Mouse (Mus musculus): ENCODE data around the gene 4930402H24Rik. TPM values are rescaled to one million over a fixed set of nuclear protein-coding genes. Genes with fewer than 3 reads are reported as not detected.

4930402H24Rik gene
- total and polyA plus RNA-seq, 3 experiments, result 3.4 to 16.7 (median 11.8) TPM

DNA sequence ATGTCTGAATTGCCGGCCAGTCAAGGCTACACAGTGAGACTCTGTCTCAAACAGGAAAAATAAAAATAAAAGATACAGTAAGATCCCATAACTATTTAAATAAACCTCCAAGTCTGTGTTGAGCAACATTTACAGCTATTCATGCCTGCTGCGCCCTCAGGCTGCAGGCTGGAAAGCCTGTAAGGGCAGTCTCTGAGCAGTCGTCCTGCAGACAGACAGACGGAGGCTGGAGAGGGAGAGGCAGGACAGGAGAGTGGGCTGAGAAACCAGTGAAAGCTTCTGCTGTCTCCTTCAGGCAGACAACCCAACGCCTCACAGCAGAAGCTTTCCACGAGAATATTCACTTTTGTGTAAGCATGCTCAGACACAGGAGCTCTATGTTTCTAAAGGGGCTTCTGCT, 92.5 kb downstream of the 4930402H24Rik start:
- no peaks in the 10 kb centered on the region for H3K27me3 ChIP-seq (ENCODE audit: insufficient read depth, low read length)
- no peak for ATAC-seq (ENCODE audit: extremely low read depth, insufficient number of reproducible peaks, low FRiP score, poor library complexity, severe bottlenecking)
- H3K36me3 ChIP-seq (replicated peaks), result peaks cover 18% of the 10 kb centered on the region
- no peak overlapping the region for H3K4me3 ChIP-seq (ENCODE audit: low read depth, low read length)
- DNase-seq (ENCODE audit: low spot score), result no peak
- no peaks in the 10 kb centered on the region for H3K4me1 ChIP-seq (ENCODE audit: insufficient read depth, low read depth, low read length)
- TF ChIP-seq CTCF (IDR thresholded peaks at IDR 0.05; ENCODE audit: low read depth, low read length) (no peak), TAL1 (conservative IDR thresholded peaks at IDR 0.05; ENCODE audit: low read depth, low read length) (no peak), POLR2AphosphoS5 (IDR thresholded peaks at IDR 0.05; ENCODE audit: insufficient replicate concordance, low read depth, low read length) (no peak), GATA1 (IDR thresholded peaks at IDR 0.05; ENCODE audit: borderline replicate concordance, low read length) (no peak), GATA2 (IDR thresholded peaks at IDR 0.05; ENCODE audit: borderline replicate concordance, low read depth, low read length) (no peak)
- H3K9me3 ChIP-seq (replicated peaks), result no peaks in the 10 kb centered on the region

DNA sequence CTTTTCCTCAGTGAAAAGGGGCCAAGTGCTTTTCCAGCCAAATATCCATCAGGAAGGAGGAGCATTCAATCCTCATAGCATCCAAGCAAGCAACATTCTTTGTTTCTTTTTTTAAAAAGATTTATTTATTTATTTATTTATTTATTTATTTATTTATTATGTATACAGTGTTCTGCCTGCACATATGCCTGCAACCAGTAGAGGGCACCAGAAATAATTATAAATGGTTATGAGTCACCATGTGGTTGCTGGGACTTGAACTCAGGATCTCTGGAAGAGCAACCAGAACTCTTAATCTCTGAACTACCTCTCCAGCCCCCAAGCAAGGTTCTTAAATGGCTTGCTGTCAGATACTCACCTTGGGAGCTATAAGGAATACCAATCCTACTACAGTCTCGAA, 93.7 kb downstream of the 4930402H24Rik start:
- Histone ChIP-seq H3K27me3 (ENCODE audit: insufficient read depth, low read length) (no peaks in the 10 kb centered on the region), H3K4me1 (ENCODE audit: insufficient read depth, low read depth, low read length) (no peaks in the 10 kb centered on the region), H3K9me3 (replicated peaks) (no peaks in the 10 kb centered on the region), H3K36me3 (replicated peaks) (peaks cover 17% of the 10 kb centered on the region), H3K4me3 (ENCODE audit: low read depth, low read length) (no peak overlapping the region)
- ATAC-seq (ENCODE audit: extremely low read depth, insufficient number of reproducible peaks, low FRiP score, poor library complexity, severe bottlenecking), result no peak
- TF ChIP-seq CTCF (IDR thresholded peaks at IDR 0.05; ENCODE audit: low read depth, low read length), result no peak
- TF ChIP-seq POLR2AphosphoS5 (IDR thresholded peaks at IDR 0.05; ENCODE audit: insufficient replicate concordance, low read depth, low read length), result no peak
- TF ChIP-seq TAL1 (conservative IDR thresholded peaks at IDR 0.05; ENCODE audit: low read depth, low read length), result no peak
- no peak for TF ChIP-seq GATA1 (IDR thresholded peaks at IDR 0.05; ENCODE audit: borderline replicate concordance, low read length)
- TF ChIP-seq GATA2 (IDR thresholded peaks at IDR 0.05; ENCODE audit: borderline replicate concordance, low read depth, low read length), result no peak
- DNase-seq (ENCODE audit: low spot score), result no peak

DNA sequence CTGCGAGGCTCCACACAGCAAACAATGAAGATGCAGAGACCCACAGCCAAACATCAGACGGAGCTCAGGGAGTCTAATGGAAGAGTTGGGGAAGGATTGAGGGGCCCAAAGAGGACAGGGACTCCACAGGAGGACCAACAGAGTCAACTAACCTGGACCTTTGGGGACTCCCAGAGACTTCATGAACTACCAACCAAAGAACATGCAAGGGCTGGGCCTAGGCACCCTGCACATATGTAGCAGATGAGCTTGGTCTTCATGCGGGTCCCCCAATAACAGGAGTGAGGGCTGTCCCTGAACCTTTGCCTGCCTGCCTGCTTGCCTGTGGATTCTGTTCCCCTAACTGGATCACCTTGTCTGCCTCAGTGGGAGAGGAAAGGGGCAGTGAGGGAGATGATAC, 101.1 kb downstream of the 4930402H24Rik start:
- H3K9me3 ChIP-seq (replicated peaks), result no peaks in the 10 kb centered on the region
- no peaks in the 10 kb centered on the region for H3K27me3 ChIP-seq (ENCODE audit: insufficient read depth, low read length)
- DNase-seq (ENCODE audit: low spot score), result no peak
- no peaks in the 10 kb centered on the region for H3K4me1 ChIP-seq (ENCODE audit: insufficient read depth, low read depth, low read length)
- ATAC-seq (ENCODE audit: extremely low read depth, insufficient number of reproducible peaks, low FRiP score, poor library complexity, severe bottlenecking), result no peak
- no peak overlapping the region for H3K4me3 ChIP-seq (ENCODE audit: low read depth, low read length)
- peaks cover 21% of the 10 kb centered on the region for H3K36me3 ChIP-seq (replicated peaks)
- TF ChIP-seq GATA1 (IDR thresholded peaks at IDR 0.05; ENCODE audit: borderline replicate concordance, low read length) (no peak), CTCF (IDR thresholded peaks at IDR 0.05; ENCODE audit: low read depth, low read length) (no peak), TAL1 (conservative IDR thresholded peaks at IDR 0.05; ENCODE audit: low read depth, low read length) (no peak), GATA2 (IDR thresholded peaks at IDR 0.05; ENCODE audit: borderline replicate concordance, low read depth, low read length) (no peak), POLR2AphosphoS5 (IDR thresholded peaks at IDR 0.05; ENCODE audit: insufficient replicate concordance, low read depth, low read length) (no peak)

DNA sequence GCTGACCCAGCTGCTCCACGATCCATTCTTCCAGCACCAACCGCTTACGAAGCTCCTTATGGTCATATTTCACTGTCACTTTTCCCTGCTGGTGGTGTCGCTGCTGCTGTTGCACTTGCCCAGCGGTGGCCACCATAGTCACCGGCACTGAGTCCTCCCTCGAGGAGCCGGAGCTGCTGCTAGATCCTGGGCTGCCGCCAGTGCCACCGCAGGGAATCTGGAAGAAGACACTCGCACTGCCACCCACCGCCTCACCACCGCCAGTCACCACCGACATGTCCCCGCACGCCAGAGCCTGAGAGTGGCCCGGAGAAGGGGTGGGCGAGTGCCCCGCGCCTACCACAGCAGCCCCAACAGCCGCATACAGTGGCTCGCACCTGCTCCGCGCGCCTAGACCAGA, 102.5 kb downstream of the 4930402H24Rik start:
- H3K4me1 ChIP-seq (ENCODE audit: insufficient read depth, low read depth, low read length), result no peaks in the 10 kb centered on the region
- no peak overlapping the region for H3K4me3 ChIP-seq (ENCODE audit: low read depth, low read length)
- ATAC-seq (ENCODE audit: extremely low read depth, insufficient number of reproducible peaks, low FRiP score, poor library complexity, severe bottlenecking), result no peak
- H3K9me3 ChIP-seq (replicated peaks), result no peaks in the 10 kb centered on the region
- TF ChIP-seq GATA2 (IDR thresholded peaks at IDR 0.05; ENCODE audit: borderline replicate concordance, low read depth, low read length) (no peak), TAL1 (conservative IDR thresholded peaks at IDR 0.05; ENCODE audit: low read depth, low read length) (no peak), CTCF (IDR thresholded peaks at IDR 0.05; ENCODE audit: low read depth, low read length) (no peak), POLR2AphosphoS5 (IDR thresholded peaks at IDR 0.05; ENCODE audit: insufficient replicate concordance, low read depth, low read length) (no peak), GATA1 (IDR thresholded peaks at IDR 0.05; ENCODE audit: borderline replicate concordance, low read length) (no peak)
- H3K27me3 ChIP-seq (ENCODE audit: insufficient read depth, low read length), result no peaks in the 10 kb centered on the region
- H3K36me3 ChIP-seq (replicated peaks), result peaks cover 18% of the 10 kb centered on the region
- DNase-seq (ENCODE audit: low spot score), result no peak

DNA sequence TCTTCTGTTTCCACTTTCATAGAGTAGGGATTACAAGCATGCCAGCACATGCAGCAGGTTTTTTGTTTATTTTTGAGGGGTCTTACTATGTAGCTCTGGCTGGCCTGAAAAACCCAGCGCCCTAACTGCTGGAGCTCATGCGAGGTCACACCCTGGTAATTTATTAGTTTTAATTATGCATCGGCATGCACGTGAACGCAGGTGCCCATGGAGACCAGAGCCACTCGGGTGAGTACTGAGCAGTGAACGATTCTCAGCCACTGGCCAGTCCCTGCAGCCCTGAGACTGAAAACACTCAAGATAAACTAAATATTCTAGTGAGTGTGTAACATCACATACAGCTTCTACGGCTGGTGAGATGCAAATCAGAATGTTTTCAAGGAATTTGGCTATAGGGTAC, 110.5 kb downstream of the 4930402H24Rik start:
- Histone ChIP-seq H3K36me3 (replicated peaks) (peaks cover 3% of the 10 kb centered on the region), H3K4me1 (ENCODE audit: insufficient read depth, low read depth, low read length) (no peaks in the 10 kb centered on the region), H3K27me3 (ENCODE audit: insufficient read depth, low read length) (no peaks in the 10 kb centered on the region), H3K9me3 (replicated peaks) (no peaks in the 10 kb centered on the region), H3K4me3 (ENCODE audit: low read depth, low read length) (no peak overlapping the region)
- ATAC-seq (ENCODE audit: extremely low read depth, insufficient number of reproducible peaks, low FRiP score, poor library complexity, severe bottlenecking) (no peak), DNase-seq (ENCODE audit: low spot score) (no peak)
- TF ChIP-seq TAL1 (conservative IDR thresholded peaks at IDR 0.05; ENCODE audit: low read depth, low read length) (no peak), POLR2AphosphoS5 (IDR thresholded peaks at IDR 0.05; ENCODE audit: insufficient replicate concordance, low read depth, low read length) (no peak)

DNA sequence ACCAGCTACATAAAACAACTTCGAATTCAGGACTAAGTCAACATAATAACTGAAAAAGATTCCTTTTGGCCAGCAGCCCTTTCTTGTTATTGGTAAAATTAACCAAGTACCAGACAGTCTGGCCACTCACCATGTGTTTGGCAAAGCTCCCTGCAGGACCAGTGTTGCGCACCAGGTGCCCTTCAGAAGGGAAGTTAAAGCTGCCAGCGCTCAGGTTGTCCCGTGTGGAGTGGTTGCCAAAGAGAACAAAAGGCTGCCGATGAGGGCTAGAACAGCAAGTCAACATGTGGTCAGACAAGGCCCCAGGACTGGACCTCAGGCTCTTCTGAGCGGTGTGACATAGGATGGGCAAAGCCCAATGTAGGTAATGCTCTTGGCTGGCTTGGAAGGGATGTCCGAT, 114.5 kb downstream of the 4930402H24Rik start:
- peaks cover 3% of the 10 kb centered on the region for H3K36me3 ChIP-seq (replicated peaks)
- no peaks in the 10 kb centered on the region for H3K4me1 ChIP-seq (ENCODE audit: insufficient read depth, low read depth, low read length)
- DNase-seq (ENCODE audit: low spot score), result no peak
- no peaks in the 10 kb centered on the region for H3K27me3 ChIP-seq (ENCODE audit: insufficient read depth, low read length)
- TF ChIP-seq CTCF (IDR thresholded peaks at IDR 0.05; ENCODE audit: low read depth, low read length), result no peak
- TF ChIP-seq POLR2AphosphoS5 (IDR thresholded peaks at IDR 0.05; ENCODE audit: insufficient replicate concordance, low read depth, low read length), result no peak
- no peak for TF ChIP-seq GATA1 (IDR thresholded peaks at IDR 0.05; ENCODE audit: borderline replicate concordance, low read length)
- no peak for TF ChIP-seq TAL1 (conservative IDR thresholded peaks at IDR 0.05; ENCODE audit: low read depth, low read length)
- no peak for TF ChIP-seq GATA2 (IDR thresholded peaks at IDR 0.05; ENCODE audit: borderline replicate concordance, low read depth, low read length)
- H3K4me3 ChIP-seq (ENCODE audit: low read depth, low read length), result no peak overlapping the region
- no peak for ATAC-seq (ENCODE audit: extremely low read depth, insufficient number of reproducible peaks, low FRiP score, poor library complexity, severe bottlenecking)
- no peaks in the 10 kb centered on the region for H3K9me3 ChIP-seq (replicated peaks)

DNA sequence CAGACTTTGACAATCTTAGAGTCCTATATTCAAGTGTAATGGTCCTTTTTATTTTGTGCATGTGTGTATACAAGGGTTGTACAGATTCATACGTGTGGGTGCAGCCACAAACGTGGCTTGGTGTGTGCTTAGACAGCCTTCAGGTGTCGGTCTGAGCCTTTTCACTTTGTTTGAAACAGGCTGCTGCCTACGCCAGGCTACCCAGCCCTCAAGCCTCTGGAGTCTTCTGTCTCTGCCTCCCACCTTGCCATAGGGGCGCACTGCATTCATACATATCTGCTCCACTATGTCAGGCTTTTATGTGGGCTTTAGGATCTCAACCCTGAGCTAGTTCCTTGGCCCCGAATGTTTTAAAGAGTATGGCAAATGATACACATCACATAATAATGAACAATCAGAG, 116.6 kb downstream of the 4930402H24Rik start:
- no peak for TF ChIP-seq CTCF (IDR thresholded peaks at IDR 0.05; ENCODE audit: low read depth, low read length)
- TF ChIP-seq GATA1 (IDR thresholded peaks at IDR 0.05; ENCODE audit: borderline replicate concordance, low read length), result no peak
- no peak for TF ChIP-seq GATA2 (IDR thresholded peaks at IDR 0.05; ENCODE audit: borderline replicate concordance, low read depth, low read length)
- TF ChIP-seq POLR2AphosphoS5 (IDR thresholded peaks at IDR 0.05; ENCODE audit: insufficient replicate concordance, low read depth, low read length), result no peak
- TF ChIP-seq TAL1 (conservative IDR thresholded peaks at IDR 0.05; ENCODE audit: low read depth, low read length), result no peak
- peaks cover 3% of the 10 kb centered on the region; the same call in 1 of the 2 replicates for H3K4me1 ChIP-seq (ENCODE audit: insufficient read depth, low read depth, low read length)
- DNase-seq (ENCODE audit: low spot score) (no peak), ATAC-seq (ENCODE audit: extremely low read depth, insufficient number of reproducible peaks, low FRiP score, poor library complexity, severe bottlenecking) (no peak)
- H3K9me3 ChIP-seq (replicated peaks), result no peaks in the 10 kb centered on the region
- no peaks in the 10 kb centered on the region for H3K27me3 ChIP-seq (ENCODE audit: insufficient read depth, low read length)
- no peak overlapping the region for H3K4me3 ChIP-seq (ENCODE audit: low read depth, low read length)
- peaks cover 3% of the 10 kb centered on the region for H3K36me3 ChIP-seq (replicated peaks)
